Mouse (Mus musculus) heart, postnatal 10 days (tissue): ENCODE measurements around the gene Klk15. TPM values are rescaled to one million over a fixed set of nuclear protein-coding genes. Genes with fewer than 3 reads are reported as not detected.
"Not testable (repeated sequence)": the region's sequence is repeated elsewhere in the genome, so short reads cannot be mapped to it uniquely, and the experiment has no call there.

Experiments
- DNase-seq, 2 experiments: peaks; one replicate each; pipeline ENCODE4 v3.0.0; 2021
- intact Hi-C: fragments of 180-260 bp; cut with DNase I; formaldehyde crosslinking; loops from one replicate; pipeline ENCODE4 v1.15.1; 2025
- total RNA-seq, 2 experiments: library from RNA; stranded (reverse); gene quantifications; 2 replicates each; pipeline ENCODE4 v1.2.3; 2021

The Klk15 gene
- total RNA-seq, 2 experiments from 2014 or later: not detected

- no peak for DNase-seq
- intact Hi-C loops: no loop called here
These were observed 33.5 kb downstream of the Klk15 start for GRCm38 (mm10) chr7:43967058-43967457.

- intact Hi-C loops: no loop called here
These were observed 34.1 kb downstream of the Klk15 start for GRCm38 (mm10) chr7:43967612-43968011.

GRCm38 (mm10) chr7:43975761-43976160 lies 42.2 kb downstream of the Klk15 start, which contains the start of gene Klk1b9:
TSS of gene Klk1b9 (plus strand) at chr7:43976061.
- DNase-seq, intact Hi-C loops: not testable (repeated sequence)

More at GRCm38 (mm10) chr7:43967612-43968011, 34.1 kb downstream of the Klk15 start:
- no peak for DNase-seq

- DNase-seq: no peak
- intact Hi-C loops: no loop called here
These were observed 52.1 kb downstream of the Klk15 start for GRCm38 (mm10) chr7:43985657-43986056.

Other genes with a start within 250 kb of the Klk15 start
- not detected for gene Klk14, start 243.3 kb upstream of the Klk15 start, total RNA-seq
- gene Klk13, start 221.2 kb upstream of the Klk15 start, total RNA-seq: not detected
- not detected for gene Klk12, start 164.8 kb upstream of the Klk15 start, total RNA-seq
- gene Klk11, start 159.1 kb upstream of the Klk15 start, total RNA-seq: not detected
- not detected for gene Klk10, start 152.7 kb upstream of the Klk15 start, total RNA-seq
- not detected for gene Klk9, start 141.8 kb upstream of the Klk15 start, total RNA-seq
- 10 to 100 TPM; 13.0 to 19.9 TPM for gene Klk8, start 136.2 kb upstream of the Klk15 start, total RNA-seq
- not detected for gene Klk7, start 122.4 kb upstream of the Klk15 start, total RNA-seq
- not detected for gene Klk6, start 109.2 kb upstream of the Klk15 start, total RNA-seq
- not detected for gene Klk5, start 91.8 kb upstream of the Klk15 start, total RNA-seq
- not detected for gene Klk4, start 52.6 kb upstream of the Klk15 start, total RNA-seq
- gene Klk1b8, start 16.9 kb downstream of the Klk15 start, total RNA-seq: not detected
- gene Klk1b1, start 33.0 kb downstream of the Klk15 start, total RNA-seq: not detected
- not detected for gene Klk1b9, start 42.3 kb downstream of the Klk15 start, total RNA-seq
- gene Klk1b11, start 62.1 kb downstream of the Klk15 start, total RNA-seq: not detected
- gene Klk1b26, start 78.4 kb downstream of the Klk15 start, total RNA-seq: not detected
- gene Klk1b27, start 118.5 kb downstream of the Klk15 start, total RNA-seq: not detected
- not detected for gene Klk1b21, start 168.6 kb downstream of the Klk15 start, total RNA-seq
- gene Klk1b22, start 178.9 kb downstream of the Klk15 start, total RNA-seq: not detected
- not detected for gene Klk1b16, start 203.0 kb downstream of the Klk15 start, total RNA-seq